ENCODE assay signal across 19 mouse cellular contexts in the genomic region with DNA sequence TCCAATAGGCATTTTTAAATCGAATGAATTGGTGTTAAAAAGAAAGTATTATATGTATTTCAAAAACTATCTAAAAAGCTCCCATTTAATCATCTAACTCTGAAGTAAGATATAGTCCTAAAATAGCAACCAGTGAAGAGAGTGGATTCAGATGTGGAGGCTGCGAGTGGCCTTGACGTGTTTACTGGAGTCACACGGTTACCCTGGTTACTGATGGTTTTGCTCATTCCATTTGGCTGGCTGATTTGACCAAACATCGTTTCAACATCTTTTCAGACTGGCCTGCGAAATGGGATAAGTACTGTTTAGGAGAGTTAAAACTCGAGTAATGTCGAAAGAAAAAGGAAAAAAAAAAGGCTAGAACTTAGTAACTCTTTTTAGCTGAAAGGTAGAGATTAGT.
A peak's percentile ranks its signal among the peaks of the same experiment; 100 is the strongest.
DNase-seq lines count a peak whose midpoint lies in the region; ATAC-seq and TF ChIP-seq lines count a peak whose summit lies in the region.
"Had no signal": no experiment of that assay in that cellular context is flagged by ENCODE, and none has a peak within 500 bp of the region (broad histone marks: within the 10 kb centered on the region; RNA-seq: fewer than 3 reads in every experiment).

No protein-coding gene starts in this region.

- 31% methylated on average over 8 of the region's 8 CpGs for WGBS in lung, postnatal 0 days

- H3K4me1 ChIP-seq in lung, postnatal 0 days (ENCODE audit: insufficient read depth, low read depth, low read length): no peaks in the 10 kb centered on the region
- H3K4me1 ChIP-seq: embryonic facial prominence, embryonic 12.5 days; forebrain, embryonic 10.5 days; hindbrain, embryonic 15.5 days; midbrain, embryonic 13.5 days had no signal

- no peak for TF ChIP-seq EP300 in lung, postnatal 0 days (IDR thresholded peaks at IDR 0.05)

- no peaks in the 10 kb centered on the region for H3K9me3 ChIP-seq in lung, postnatal 0 days (ENCODE audit: low read length)
- H3K9me3 ChIP-seq: embryonic facial prominence, embryonic 12.5 days; forebrain, embryonic 10.5 days; hindbrain, embryonic 15.5 days; midbrain, embryonic 13.5 days had no signal

- H3K4me2 ChIP-seq in lung, postnatal 0 days (replicated peaks; ENCODE audit: low read depth, low read length): no peak overlapping the region
- H3K4me2 ChIP-seq: embryonic facial prominence, embryonic 12.5 days; hindbrain, embryonic 15.5 days; liver, embryonic 11.5 days; midbrain, embryonic 13.5 days had no signal

- no peak overlapping the region for H3K27ac ChIP-seq in lung, postnatal 0 days (ENCODE audit: low read length)
- H3K27ac ChIP-seq: embryonic facial prominence, embryonic 12.5 days; forebrain, embryonic 10.5 days; hindbrain, embryonic 15.5 days; macrophage; midbrain, embryonic 13.5 days had no signal

- peak; percentile 29 to 30 for DNase-seq in heart, adult 18-20 months
- no peak for DNase-seq in heart, postnatal 4 days
- DNase-seq in NIH3T3 (ENCODE audit: low read depth) (peak; percentile 68), adipocyte (ENCODE audit: low spot score) (peak; percentile 20)
- DNase-seq in lung, postnatal 0 days (ENCODE audit: low spot score): peak; percentile 77
- DNase-seq in spleen, postnatal 36 days (ENCODE audit: low spot score in 2 of 2): no peak
- no peak for DNase-seq in cerebellum, postnatal 36 days
- DNase-seq: cerebellum, postnatal 10 days; kidney, adult 11 months; kidney, postnatal 14 days; right cerebral cortex, postnatal 4 days; thymus, postnatal 14 days had no signal

- no peak overlapping the region for H3K4me3 ChIP-seq in lung, postnatal 0 days (ENCODE audit: low read depth, low read length)
- H3K4me3 ChIP-seq: embryonic facial prominence, embryonic 12.5 days; forebrain, embryonic 10.5 days; hindbrain, embryonic 15.5 days; midbrain, embryonic 13.5 days had no signal

- TF ChIP-seq CTCF in lung, postnatal 0 days (IDR thresholded peaks at IDR 0.05): no peak

- ATAC-seq in lung, postnatal 0 days: peak; percentile 75
- ATAC-seq: CD4-positive, CD25-positive, alpha-beta regulatory T cell, adult 4 months; midbrain, embryonic 13.5 days had no signal

- no peaks in the 10 kb centered on the region for H3K27me3 ChIP-seq in lung, postnatal 0 days (replicated peaks; ENCODE audit: insufficient read depth, low read length)
- H3K27me3 ChIP-seq: embryonic facial prominence, embryonic 12.5 days; hindbrain, embryonic 15.5 days; midbrain, embryonic 13.5 days had no signal

- H3K9ac ChIP-seq in lung, postnatal 0 days (replicated peaks; ENCODE audit: low read depth): no peak overlapping the region
- H3K9ac ChIP-seq: embryonic facial prominence, embryonic 12.5 days; hindbrain, embryonic 15.5 days; midbrain, embryonic 13.5 days had no signal

- H3K36me3 ChIP-seq in lung, postnatal 0 days (ENCODE audit: insufficient read depth, low read length): no peaks in the 10 kb centered on the region
- H3K36me3 ChIP-seq: embryonic facial prominence, embryonic 12.5 days; hindbrain, embryonic 15.5 days; midbrain, embryonic 13.5 days had no signal

Comparison
In these comparisons a context has a peak if more than half of its experiments do, and no peak if none do; other contexts are left out.
1. DNase-seq: peak in heart, adult 18-20 months (2 of 2), NIH3T3 (single experiment), adipocyte (single experiment) and lung, postnatal 0 days (single experiment); none in heart, postnatal 4 days (single experiment), spleen, postnatal 36 days (0 of 2) and cerebellum, postnatal 36 days (0 of 2).